18 mouse cellular contexts compared by ENCODE assay signal in the genomic region with DNA sequence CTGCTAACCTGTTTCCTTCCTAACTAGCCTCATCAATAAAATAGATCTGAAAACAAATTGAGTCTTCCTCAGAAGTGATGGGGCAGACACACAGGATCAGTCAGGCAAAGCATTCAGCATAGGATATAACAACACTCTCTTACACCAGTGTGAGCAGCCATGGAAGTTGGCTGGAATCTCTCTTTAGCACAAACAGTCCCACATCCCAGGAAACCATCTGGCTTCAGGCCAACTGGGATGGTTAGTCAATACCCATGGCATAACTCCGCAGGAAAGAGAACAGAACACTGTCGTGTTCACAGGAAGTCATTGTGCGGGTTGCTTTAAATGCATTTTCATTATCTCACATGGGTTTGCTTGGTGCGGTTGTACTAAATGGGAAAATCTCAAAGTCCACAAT.
DNase-seq lines count a peak whose midpoint lies in the region; ATAC-seq lines count a peak whose summit lies in the region.
"Had no signal": no experiment of that assay in that cellular context is flagged by ENCODE, and none has a peak within 500 bp of the region (broad histone marks: within the 10 kb centered on the region; RNA-seq: fewer than 3 reads in every experiment).

No protein-coding gene starts in this region.

- peak; percentile 2 to 23 for DNase-seq in cerebellum, postnatal 14 days
- DNase-seq in cerebellum, adult 8-10 months = no peak
- DNase-seq in kidney, postnatal 36 days = peak; percentile 4 to 6
- no peak for DNase-seq in embryonic facial prominence, embryonic 10.5 days (ENCODE audit: low spot score)
- DNase-seq: adrenal gland, adult 8-10 months; heart, postnatal 36 days; thymus, adult 18-20 months had no signal

- no peaks in the 10 kb centered on the region for H3K27me3 ChIP-seq in kidney, embryonic 14.5 days (ENCODE audit: control insufficient read depth, insufficient read depth, low read length)
- H3K27me3 ChIP-seq in midbrain, embryonic 13.5 days = no peaks in the 10 kb centered on the region
- H3K27me3 ChIP-seq in midbrain, embryonic 15.5 days (replicated peaks) = no peaks in the 10 kb centered on the region
- no peaks in the 10 kb centered on the region for H3K27me3 ChIP-seq in hindbrain, embryonic 16.5 days (replicated peaks; ENCODE audit: control insufficient read depth, insufficient read depth, low read length)
- H3K27me3 ChIP-seq in embryonic facial prominence, embryonic 10.5 days (replicated peaks; ENCODE audit: low read depth, poor library complexity, severe bottlenecking) = no peaks in the 10 kb centered on the region
- H3K27me3 ChIP-seq: embryonic facial prominence, embryonic 12.5 days; heart, embryonic 12.5 days; limb, embryonic 13.5 days; neural tube, embryonic 13.5 days had no signal

- no peak for ATAC-seq in kidney, embryonic 14.5 days (ENCODE audit: low FRiP score, low TSS enrichment)
- 0 out of 2 replicates have a peak, but pooled peaks have one; percentile 37 for ATAC-seq in midbrain, embryonic 13.5 days
- no peak for ATAC-seq in midbrain, embryonic 15.5 days (replicated peaks)
- ATAC-seq in hindbrain, embryonic 16.5 days = peak; percentile 45; the same call in 1 of the 2 replicates
- ATAC-seq: intestine, postnatal 0 days had no signal

- H3K4me1 ChIP-seq in kidney, embryonic 14.5 days (ENCODE audit: control insufficient read depth, insufficient read depth, low read length) = no peaks in the 10 kb centered on the region
- H3K4me1 ChIP-seq in midbrain, embryonic 13.5 days (replicated peaks) = no peaks in the 10 kb centered on the region
- no peaks in the 10 kb centered on the region for H3K4me1 ChIP-seq in midbrain, embryonic 15.5 days
- H3K4me1 ChIP-seq in hindbrain, embryonic 16.5 days (ENCODE audit: control insufficient read depth, insufficient read depth, low read depth, low read length) = no peaks in the 10 kb centered on the region
- peaks cover 5% of the 10 kb centered on the region; the same call in 1 of the 2 replicates for H3K4me1 ChIP-seq in embryonic facial prominence, embryonic 10.5 days
- H3K4me1 ChIP-seq: embryonic facial prominence, embryonic 12.5 days; heart, embryonic 12.5 days; limb, embryonic 13.5 days; neural tube, embryonic 13.5 days had no signal

- H3K9ac ChIP-seq in kidney, embryonic 14.5 days (ENCODE audit: low read depth, low read length) = no peak overlapping the region
- H3K9ac ChIP-seq in midbrain, embryonic 13.5 days (replicated peaks) = no peak overlapping the region
- no peak overlapping the region for H3K9ac ChIP-seq in midbrain, embryonic 15.5 days
- no peak overlapping the region for H3K9ac ChIP-seq in hindbrain, embryonic 16.5 days (ENCODE audit: low read depth, low read length)
- H3K9ac ChIP-seq: embryonic facial prominence, embryonic 12.5 days; heart, embryonic 12.5 days; limb, embryonic 13.5 days; neural tube, embryonic 13.5 days had no signal

- H3K4me3 ChIP-seq in kidney, embryonic 14.5 days (ENCODE audit: low read length) = no peak overlapping the region
- H3K4me3 ChIP-seq in midbrain, embryonic 13.5 days (replicated peaks) = no peak overlapping the region
- H3K4me3 ChIP-seq in midbrain, embryonic 15.5 days = no peak overlapping the region
- no peak overlapping the region for H3K4me3 ChIP-seq in hindbrain, embryonic 16.5 days (ENCODE audit: low read length)
- no peak overlapping the region for H3K4me3 ChIP-seq in embryonic facial prominence, embryonic 10.5 days
- H3K4me3 ChIP-seq: embryonic facial prominence, embryonic 12.5 days; heart, embryonic 12.5 days; layer of hippocampus, adult 2 months; limb, embryonic 13.5 days; neural tube, embryonic 13.5 days had no signal

- H3K27ac ChIP-seq in kidney, embryonic 14.5 days (ENCODE audit: low read depth, low read length) = no peak overlapping the region
- H3K27ac ChIP-seq in midbrain, embryonic 13.5 days = no peak overlapping the region
- no peak overlapping the region for H3K27ac ChIP-seq in midbrain, embryonic 15.5 days
- H3K27ac ChIP-seq in hindbrain, embryonic 16.5 days (ENCODE audit: low read depth, low read length) = no peak overlapping the region
- no peak overlapping the region for H3K27ac ChIP-seq in embryonic facial prominence, embryonic 10.5 days (replicated peaks)
- H3K27ac ChIP-seq: embryonic facial prominence, embryonic 12.5 days; layer of hippocampus, adult 2 months; limb, embryonic 13.5 days; macrophage; neural tube, embryonic 13.5 days had no signal

- 87% methylated on average over 4 of the region's 4 CpGs for WGBS in kidney, embryonic 14.5 days
- 78% methylated on average over 4 of the region's 4 CpGs for WGBS in midbrain, embryonic 13.5 days
- WGBS in midbrain, embryonic 15.5 days = 80% methylated on average over 4 of the region's 4 CpGs
- 40% methylated on average over 4 of the region's 4 CpGs for WGBS in hindbrain, embryonic 16.5 days
- WGBS in embryonic facial prominence, embryonic 10.5 days = 86% methylated on average over 4 of the region's 4 CpGs

- no peaks in the 10 kb centered on the region for H3K9me3 ChIP-seq in kidney, embryonic 14.5 days (ENCODE audit: control insufficient read depth, low read length)
- no peaks in the 10 kb centered on the region for H3K9me3 ChIP-seq in midbrain, embryonic 13.5 days
- no peaks in the 10 kb centered on the region for H3K9me3 ChIP-seq in midbrain, embryonic 15.5 days
- H3K9me3 ChIP-seq in hindbrain, embryonic 16.5 days (ENCODE audit: control insufficient read depth, low read length) = no peaks in the 10 kb centered on the region
- H3K9me3 ChIP-seq in embryonic facial prominence, embryonic 10.5 days = no peaks in the 10 kb centered on the region
- H3K9me3 ChIP-seq: embryonic facial prominence, embryonic 12.5 days; heart, embryonic 12.5 days; limb, embryonic 13.5 days; neural tube, embryonic 13.5 days had no signal

- no peaks in the 10 kb centered on the region for H3K36me3 ChIP-seq in kidney, embryonic 14.5 days (ENCODE audit: control insufficient read depth, insufficient read depth, low read length)
- H3K36me3 ChIP-seq in midbrain, embryonic 13.5 days = no peaks in the 10 kb centered on the region
- no peaks in the 10 kb centered on the region for H3K36me3 ChIP-seq in midbrain, embryonic 15.5 days (replicated peaks)
- H3K36me3 ChIP-seq in hindbrain, embryonic 16.5 days (ENCODE audit: control insufficient read depth, insufficient read depth, low read length) = no peaks in the 10 kb centered on the region
- no peaks in the 10 kb centered on the region for H3K36me3 ChIP-seq in embryonic facial prominence, embryonic 10.5 days (replicated peaks)
- H3K36me3 ChIP-seq: embryonic facial prominence, embryonic 12.5 days; heart, embryonic 12.5 days; limb, embryonic 13.5 days; neural tube, embryonic 13.5 days had no signal

- no peak overlapping the region for H3K4me2 ChIP-seq in kidney, embryonic 14.5 days (replicated peaks; ENCODE audit: low read depth, low read length)
- H3K4me2 ChIP-seq in midbrain, embryonic 13.5 days (replicated peaks) = no peak overlapping the region
- no peak overlapping the region for H3K4me2 ChIP-seq in midbrain, embryonic 15.5 days
- H3K4me2 ChIP-seq in hindbrain, embryonic 16.5 days (ENCODE audit: low read length) = no peak overlapping the region
- H3K4me2 ChIP-seq: embryonic facial prominence, embryonic 12.5 days; heart, embryonic 12.5 days; limb, embryonic 13.5 days; neural tube, embryonic 13.5 days had no signal

Comparison
In these comparisons a context has a peak if more than half of its experiments do, and no peak if none do; other contexts are left out.
1. DNase-seq: peak in cerebellum, postnatal 14 days (2 of 2) and kidney, postnatal 36 days (2 of 2); none in cerebellum, adult 8-10 months (single experiment) and embryonic facial prominence, embryonic 10.5 days (single experiment).
2. ATAC-seq: peak in midbrain, embryonic 13.5 days (single experiment) and hindbrain, embryonic 16.5 days (single experiment); none in kidney, embryonic 14.5 days (single experiment) and midbrain, embryonic 15.5 days (single experiment).